Mouse (Mus musculus): ENCODE data around the gene Gm3047. TPM values are rescaled to one million over a fixed set of nuclear protein-coding genes. Genes with fewer than 3 reads are reported as not detected.
"Not testable (repeated sequence)": the region's sequence is repeated elsewhere in the genome, so short reads cannot be mapped to it uniquely, and the experiment has no call there.

Gene Gm3047
- not detected in 2 replicates for polyA plus RNA-seq (2012; rRNA removed)

- DNase-seq; H3K4me1 ChIP-seq (ENCODE audit: control insufficient read depth, insufficient read depth, low read length); H3K4me3 ChIP-seq (replicated peaks; ENCODE audit: insufficient read depth, low read depth, low read length); H3K27me3 ChIP-seq (ENCODE audit: control insufficient read depth, insufficient read depth, low read length); H3K27ac ChIP-seq (ENCODE audit: insufficient read depth, low read length): not testable (repeated sequence)
- no CpG with 5 or more reads among the region's 2 CpGs for WGBS
Measured at GRCm38 (mm10) chr14:4555105-4555504, at the start of gene Gm3047. TSS of gene Gm3047 (plus strand) at chr14:4555405.

Other genes starting within 250 kb of the Gm3047 start
- gene Gm3149, start 238.1 kb upstream of the Gm3047 start, polyA plus RNA-seq (2012; rRNA removed) = not detected in 2 replicates
- 0.80 and 1.0 TPM in 2 replicates for gene 2610042L04Rik, start 220.6 kb upstream of the Gm3047 start, polyA plus RNA-seq (2012; rRNA removed)
- gene Gm3159, start 157.9 kb upstream of the Gm3047 start, polyA plus RNA-seq (2012; rRNA removed) = not detected in 2 replicates
- gene Gm3164, start 140.0 kb upstream of the Gm3047 start, polyA plus RNA-seq (2012; rRNA removed) = 0.90 and 1.2 TPM in 2 replicates
- gene Gm3173, start 124.4 kb upstream of the Gm3047 start, polyA plus RNA-seq (2012; rRNA removed) = 1.1 and 1.4 TPM in 2 replicates
- gene Gm3182, start 73.7 kb upstream of the Gm3047 start, polyA plus RNA-seq (2012; rRNA removed) = 0.11 and 0.21 TPM in 2 replicates
- 0.16 and 0.26 TPM in 2 replicates for gene Gm8159, start 76.9 kb downstream of the Gm3047 start, polyA plus RNA-seq (2012; rRNA removed)
- gene Gm3239, start 108.8 kb downstream of the Gm3047 start, polyA plus RNA-seq (2012; rRNA removed) = 0.67 and 1.0 TPM in 2 replicates
- gene Gm7876, start 153.8 kb downstream of the Gm3047 start, polyA plus RNA-seq (2012; rRNA removed) = not detected in 2 replicates
- gene Gm3252, start 171.4 kb downstream of the Gm3047 start, polyA plus RNA-seq (2012; rRNA removed) = 1.7 and 1.8 TPM in 2 replicates
- gene Gm9602, start 220.9 kb downstream of the Gm3047 start, polyA plus RNA-seq (2012; rRNA removed) = not detected in 2 replicates

Measured in cerebellum, adult 2 months (tissue).